Mouse (Mus musculus): Measurements from ENCODE around the gene Dnm3.

DNA sequence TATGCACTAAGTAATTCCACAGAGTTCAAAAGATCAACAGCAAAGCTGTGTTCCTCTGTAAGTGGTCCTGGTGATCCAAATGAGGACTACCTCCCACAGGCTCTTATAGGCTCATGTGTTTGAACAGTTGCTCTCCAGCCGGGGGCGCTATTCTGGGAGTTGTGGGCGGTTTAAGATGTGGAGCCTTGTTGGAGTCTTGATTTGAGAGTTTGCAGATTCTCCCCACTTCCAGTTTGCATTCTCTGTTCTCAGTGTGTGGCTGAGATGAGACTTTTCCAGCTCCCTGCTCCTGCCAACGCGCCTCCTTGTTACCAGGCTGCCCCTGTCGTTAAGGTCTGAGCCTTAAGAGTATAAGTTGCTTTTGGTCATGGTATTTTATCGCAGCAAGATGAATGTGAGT lies 430.2 kb downstream of the Dnm3 start:
- TF ChIP-seq POLR2A (IDR thresholded peaks at IDR 0.05; ENCODE audit: borderline replicate concordance, extremely low read depth, low read depth, low read length) (no peak), CTCF (IDR thresholded peaks at IDR 0.05; ENCODE audit: insufficient read depth, low read length) (no peak)

All from lung, adult 2 months (tissue).